Mouse (Mus musculus): ENCODE data around the gene Iqca.

The Iqca gene

GRCm38 (mm10) chr1:90051347-90051746 is 101.9 kb downstream of the Iqca start:
- peak; percentile 30 for DNase-seq

DNA sequence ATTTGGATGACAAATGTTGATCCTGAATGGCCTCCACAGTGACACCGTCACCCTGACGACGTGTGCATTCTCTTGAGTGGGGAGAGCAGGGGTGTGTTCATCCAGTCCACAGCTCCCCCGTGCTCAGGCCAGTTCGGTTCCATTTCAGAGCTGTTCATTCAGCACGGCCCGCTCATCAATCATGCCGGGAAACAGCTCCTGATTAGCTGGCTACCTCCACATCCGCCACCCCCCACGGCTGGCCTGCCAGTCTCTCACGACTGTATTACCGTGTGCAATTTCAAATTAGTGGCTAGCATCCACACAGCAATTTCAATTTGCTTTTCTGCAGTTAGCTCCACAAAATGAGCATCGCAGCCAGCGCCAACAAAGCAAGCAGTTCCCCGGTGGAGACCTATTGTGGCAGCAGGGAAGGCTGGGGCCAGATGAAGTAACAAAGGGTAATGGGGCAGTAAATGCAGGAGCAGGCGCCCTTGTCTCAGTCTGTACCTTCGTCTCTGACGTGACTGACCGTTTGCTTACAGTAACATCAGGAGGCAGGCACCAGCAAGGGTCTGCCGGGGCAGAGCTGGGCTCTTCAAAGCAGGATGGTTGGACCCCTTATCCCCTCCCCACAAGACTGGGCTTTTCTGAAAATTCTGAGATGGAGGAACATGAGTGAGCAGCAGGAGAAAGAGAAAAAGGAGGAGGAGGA is 103.0 kb downstream of the Iqca start:
- no peak for DNase-seq

DNA sequence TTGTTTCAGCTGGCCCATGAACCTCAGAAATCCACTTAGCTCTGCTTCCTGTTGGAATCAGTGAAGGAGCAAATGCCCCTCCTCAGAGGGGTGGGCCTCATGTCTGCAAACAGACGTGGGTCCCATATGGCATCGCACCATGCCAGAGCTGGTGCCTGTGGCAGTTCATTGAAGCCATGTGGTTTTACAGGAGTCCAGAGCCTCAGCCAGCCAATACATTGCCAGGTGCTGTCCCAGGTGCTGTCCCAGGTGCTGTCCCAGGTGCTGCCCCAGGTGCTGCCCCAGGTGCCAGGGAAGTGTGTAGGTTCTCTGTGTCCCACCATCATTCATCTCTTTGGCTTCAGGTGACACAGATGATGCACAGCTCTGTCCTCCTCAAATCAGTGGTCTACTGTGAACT is 124.9 kb downstream of the Iqca start:
- DNase-seq, result no peak

DNA sequence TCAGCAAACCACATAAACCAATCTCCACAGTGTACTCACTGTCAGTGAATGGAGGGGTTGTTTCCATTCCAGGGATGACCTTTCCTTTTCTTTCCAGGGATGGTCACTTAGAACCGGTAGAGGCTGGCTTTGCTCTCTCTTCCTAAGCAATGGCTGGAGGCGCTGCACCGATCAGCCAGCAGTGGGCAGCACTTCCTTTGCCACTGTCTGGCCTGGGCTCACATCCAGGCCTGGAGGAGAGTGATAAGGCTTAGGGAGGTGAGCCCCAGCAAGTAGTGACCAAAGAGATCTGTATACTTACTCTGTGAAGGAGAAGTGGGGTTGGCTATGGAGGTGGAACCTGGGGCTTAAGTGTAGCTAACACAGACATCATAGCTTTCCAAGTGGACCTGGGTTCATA is 126.3 kb downstream of the Iqca start:
- DNase-seq, result no peak

GRCm38 (mm10) chr1:90020336-90020735 is 132.9 kb downstream of the Iqca start:
- DNase-seq, result no peak

- DNase-seq, result no peak
Measured at GRCm38 (mm10) chr1:90018071-90018470, 135.1 kb downstream of the Iqca start.

DNA sequence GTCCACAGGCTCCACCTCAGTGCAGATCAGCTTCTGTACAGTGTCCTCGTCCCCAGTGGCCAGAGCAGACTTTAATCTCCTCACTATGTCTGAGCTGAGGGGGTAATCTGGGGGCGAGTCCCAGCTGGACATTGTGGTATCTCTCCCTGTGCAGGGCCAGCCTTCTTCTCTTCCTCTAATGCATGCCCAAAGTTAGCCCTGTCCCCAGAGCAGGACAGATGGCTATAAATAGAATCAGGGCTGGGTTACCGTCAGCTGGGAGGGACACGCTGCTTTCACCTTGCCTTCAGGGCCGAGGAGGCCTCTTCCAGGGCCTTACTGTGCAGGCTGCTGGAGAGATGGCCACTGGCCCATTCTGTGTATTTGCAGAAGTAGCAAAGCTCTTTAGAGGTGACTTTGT is 138.8 kb downstream of the Iqca start, which contains the start of gene Asb18:
TSS of gene Asb18 (minus strand) at position 221 of the 400 bp plus-strand sequence.
- peak; percentile 45 for DNase-seq

- peak; percentile 39 for DNase-seq
Measured at GRCm38 (mm10) chr1:90013273-90013672, 139.9 kb downstream of the Iqca start.

GRCm38 (mm10) chr1:90012850-90013249 is 140.4 kb downstream of the Iqca start:
- peak; percentile 24 for DNase-seq

- DNase-seq, result no peak
Measured at GRCm38 (mm10) chr1:90012168-90012567, 141.0 kb downstream of the Iqca start.

GRCm38 (mm10) chr1:90010077-90010476 is 143.1 kb downstream of the Iqca start:
- DNase-seq, result no peak

DNA sequence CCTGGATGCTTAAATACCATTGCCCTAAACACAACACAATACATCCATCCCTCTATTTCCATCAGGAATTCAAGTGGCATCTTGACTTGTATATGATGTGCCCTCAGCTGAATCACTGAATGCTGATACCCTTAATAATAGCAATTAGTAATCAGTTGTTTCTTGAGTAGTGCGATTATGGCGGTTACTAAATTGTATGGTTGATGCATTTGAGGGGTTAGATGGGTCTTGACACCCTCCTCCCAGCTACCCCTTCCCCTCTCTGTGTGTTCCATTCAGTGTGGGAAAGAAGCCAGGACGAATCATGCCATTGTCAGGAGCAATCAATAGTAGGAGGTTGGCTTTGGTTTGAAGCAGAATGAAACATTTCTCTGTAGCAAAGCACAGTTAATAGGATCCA is 144.0 kb downstream of the Iqca start:
- DNase-seq, result no peak

- peak; percentile 19 for DNase-seq
Measured at GRCm38 (mm10) chr1:90006666-90007065, 146.5 kb downstream of the Iqca start.

GRCm38 (mm10) chr1:90000981-90001380 is 152.2 kb downstream of the Iqca start:
- DNase-seq, result no peak

DNA sequence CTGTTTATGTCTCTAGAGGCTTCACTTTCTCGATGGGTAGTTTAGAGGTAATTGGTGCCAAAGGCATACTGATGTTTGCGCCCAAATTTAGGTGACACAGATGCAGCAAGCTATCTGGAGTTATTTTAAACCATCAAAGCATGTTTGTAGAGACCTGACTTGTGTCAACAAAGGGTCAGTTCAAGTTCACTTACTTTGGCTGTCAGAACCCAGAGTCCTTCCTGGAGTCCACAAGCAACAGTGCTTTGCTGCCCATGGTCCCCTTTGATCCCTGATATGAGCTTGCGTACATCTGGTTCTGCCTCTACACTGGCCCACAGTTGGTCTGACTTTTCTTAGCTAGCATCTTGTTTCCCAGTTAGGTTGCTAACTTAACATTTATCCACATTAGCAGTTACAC is 153.3 kb downstream of the Iqca start:
- DNase-seq, result no peak

DNA sequence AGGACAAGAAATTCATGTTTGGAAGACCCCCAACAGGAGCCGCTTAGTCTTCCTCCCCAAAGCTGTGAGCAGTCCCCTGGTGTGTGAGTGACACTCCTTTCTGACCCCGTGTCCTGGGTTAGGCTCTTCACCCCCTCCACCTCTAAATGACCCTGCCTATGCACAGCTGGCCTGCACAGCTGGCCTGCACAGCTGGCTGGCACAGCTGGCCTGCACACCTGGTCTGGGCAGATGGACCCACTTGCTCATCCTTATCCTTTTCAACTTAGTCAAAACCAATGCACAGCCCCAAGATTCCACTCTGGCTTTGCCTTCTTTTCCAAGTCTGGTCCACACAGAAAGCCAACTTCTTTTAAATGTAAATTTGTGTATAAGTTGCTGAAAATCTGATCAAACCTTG is 154.5 kb downstream of the Iqca start:
- no peak for DNase-seq

- DNase-seq, result no peak
Measured at GRCm38 (mm10) chr1:89998076-89998475, 155.1 kb downstream of the Iqca start.

DNA sequence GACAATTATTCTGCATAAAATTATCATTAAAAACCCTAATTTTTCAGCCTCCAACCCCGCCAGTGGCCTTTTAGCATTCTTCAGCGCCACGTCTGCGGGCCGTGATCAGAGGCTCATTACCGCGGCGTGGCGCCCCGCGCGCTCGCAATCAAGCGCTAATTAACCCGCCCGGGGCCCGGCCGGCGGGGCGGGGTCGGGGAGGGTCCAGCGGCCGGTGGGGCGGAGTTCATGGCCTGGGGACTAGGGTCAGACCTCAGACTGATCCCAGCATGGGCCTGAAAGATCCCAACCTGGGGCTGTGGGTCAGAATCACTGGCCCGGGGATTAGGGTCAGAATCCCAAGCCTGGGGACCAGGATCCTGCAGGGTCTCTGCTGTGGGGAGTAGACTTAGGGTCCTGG is 160.9 kb downstream of the Iqca start:
- DNase-seq, result no peak
